Mouse (Mus musculus) midbrain, embryonic 15.5 days (tissue): ENCODE results near the gene Zfp600. TPM values are rescaled to one million over a fixed set of nuclear protein-coding genes. Genes with fewer than 3 reads are reported as not detected.
"Not testable (repeated sequence)": the region's sequence is repeated elsewhere in the genome, so short reads cannot be mapped to it uniquely, and the experiment has no call there.

Experiments used
- ATAC-seq: fragments of 200-750 bp; cut with Nextera tagmentation; replicated peaks from 2 replicates; pipeline ENCODE4 v1.8.0; 2017; ENCODE audit warnings: moderate TSS enrichment
- H3K27ac ChIP-seq: fragments of 300-500 bp; sonication (generic); 2 replicates; pipeline ENCODE4 v1.5.1; 2015; ENCODE audit warnings: mild to moderate bottlenecking, inconsistent platforms
- H3K27me3 ChIP-seq: fragments of 300-500 bp; sonication (generic); replicated peaks from 2 replicates; pipeline ENCODE4 v1.6.1; 2015; ENCODE audit warnings: inconsistent platforms
- H3K36me3 ChIP-seq: fragments of 300-500 bp; sonication (generic); replicated peaks from 2 replicates; pipeline ENCODE4 v1.6.1; 2015; ENCODE audit warnings: inconsistent platforms
- H3K4me1 ChIP-seq: fragments of 300-500 bp; sonication (generic); 2 replicates; pipeline ENCODE4 v1.6.1; 2015; ENCODE audit warnings: inconsistent platforms
- H3K4me2 ChIP-seq: fragments of 300-500 bp; sonication (generic); 2 replicates; pipeline ENCODE4 v1.6.1; 2015; ENCODE audit warnings: inconsistent platforms, mild to moderate bottlenecking, moderate library complexity
- H3K4me3 ChIP-seq: fragments of 300-500 bp; sonication (generic); 2 replicates; pipeline ENCODE4 v1.5.1; 2015; ENCODE audit warnings: mild to moderate bottlenecking, inconsistent platforms
- H3K9ac ChIP-seq: fragments of 300-500 bp; sonication (generic); 2 replicates; pipeline ENCODE4 v1.6.1; 2015; ENCODE audit warnings: mild to moderate bottlenecking, inconsistent platforms
- H3K9me3 ChIP-seq: fragments of 300-500 bp; sonication (generic); 2 replicates; pipeline ENCODE4 v1.6.1; 2016; ENCODE audit warnings: inconsistent platforms
- WGBS: fragments of 180-500 bp; shearing (Covaris S2); methylation state at CpG from one replicate; pipeline ENCODE4 v1.1.7; 2015; ENCODE audit warnings: mixed read lengths; 5-methylcytosine and 5-hydroxymethylcytosine counted together
- polyA plus RNA-seq: library from polyadenylated mRNA; unstranded; fragments of >200 nt; fragmentation: Nextera tagmentation; extraction: Ambion mirVana; gene quantifications from 2 replicates; pipeline ENCODE4 v1.2.1, GENCODE M21; 2015

Zfp600 gene
- not detected in 2 replicates for polyA plus RNA-seq

GRCm38 (mm10) chr4:146156524-146156923, at the start of gene Zfp600:
Zfp600 (plus strand) TSS chr4:146156824.
- H3K9me3 ChIP-seq, H3K4me2 ChIP-seq, H3K9ac ChIP-seq, H3K27me3 ChIP-seq, H3K4me1 ChIP-seq, H3K27ac ChIP-seq, ATAC-seq, H3K4me3 ChIP-seq, H3K36me3 ChIP-seq: not testable (repeated sequence)
- WGBS, result no CpG with 5 or more reads among the region's 6 CpGs

- not testable (repeated sequence) for H3K27ac ChIP-seq, H3K36me3 ChIP-seq, H3K9ac ChIP-seq, ATAC-seq, H3K27me3 ChIP-seq, H3K4me2 ChIP-seq, H3K4me3 ChIP-seq, H3K4me1 ChIP-seq
- peaks cover 11% of the 10 kb centered on the region for H3K9me3 ChIP-seq
- WGBS, result 68% methylated on average over 4 of the region's 4 CpGs
Observed at GRCm38 (mm10) chr4:146162893-146163292, 6.3 kb downstream of the Zfp600 start.

- not testable (repeated sequence) for H3K4me3 ChIP-seq, H3K27me3 ChIP-seq, H3K27ac ChIP-seq, H3K9ac ChIP-seq, ATAC-seq, H3K36me3 ChIP-seq, H3K4me1 ChIP-seq, H3K4me2 ChIP-seq
- H3K9me3 ChIP-seq, result peaks cover 20% of the 10 kb centered on the region
- 77% methylated on average over 3 of the region's 3 CpGs for WGBS
Observed at GRCm38 (mm10) chr4:146167202-146167832, 10.7 kb downstream of the Zfp600 start.

GRCm38 (mm10) chr4:146167879-146168532, 11.4 kb downstream of the Zfp600 start:
- H3K27ac ChIP-seq, H3K36me3 ChIP-seq, H3K27me3 ChIP-seq, H3K4me2 ChIP-seq, H3K9ac ChIP-seq, H3K4me1 ChIP-seq, H3K4me3 ChIP-seq: not testable (repeated sequence)
- peaks cover 20% of the 10 kb centered on the region for H3K9me3 ChIP-seq
- ATAC-seq, result peak; percentile 20; the same call in 1 of the 2 replicates
- WGBS, result 83% methylated on average over 10 of the region's 10 CpGs

GRCm38 (mm10) chr4:146168730-146169215, 12.1 kb downstream of the Zfp600 start:
- H3K9ac ChIP-seq, H3K27ac ChIP-seq, H3K4me2 ChIP-seq, H3K36me3 ChIP-seq, H3K27me3 ChIP-seq, H3K4me1 ChIP-seq, H3K4me3 ChIP-seq: not testable (repeated sequence)
- H3K9me3 ChIP-seq, result peaks cover 26% of the 10 kb centered on the region
- ATAC-seq, result 0 out of 2 replicates have a peak, but pooled peaks have one; percentile 33
- no CpG with 5 or more reads among the region's 2 CpGs for WGBS

- H3K27ac ChIP-seq, H3K4me1 ChIP-seq, H3K27me3 ChIP-seq, H3K4me2 ChIP-seq, H3K9ac ChIP-seq, H3K4me3 ChIP-seq, H3K36me3 ChIP-seq: not testable (repeated sequence)
- 66% methylated on average over 4 of the region's 4 CpGs for WGBS
- peaks cover 20% of the 10 kb centered on the region for H3K9me3 ChIP-seq
- ATAC-seq, result 0 out of 2 replicates have a peak, but pooled peaks have one; percentile 33
Observed at GRCm38 (mm10) chr4:146173378-146174226, 17.0 kb downstream of the Zfp600 start.

GRCm38 (mm10) chr4:146204357-146204756, 47.7 kb downstream of the Zfp600 start:
- H3K9ac ChIP-seq, H3K27ac ChIP-seq, ATAC-seq, H3K4me3 ChIP-seq, H3K9me3 ChIP-seq, H3K4me2 ChIP-seq, H3K27me3 ChIP-seq, H3K36me3 ChIP-seq, H3K4me1 ChIP-seq: not testable (repeated sequence)
- WGBS, result 81% methylated on average over 2 of the region's 2 CpGs

GRCm38 (mm10) chr4:146239252-146240244, 82.9 kb downstream of the Zfp600 start:
- not testable (repeated sequence) for H3K9ac ChIP-seq, H3K27me3 ChIP-seq, H3K4me3 ChIP-seq, H3K4me1 ChIP-seq, H3K36me3 ChIP-seq, H3K9me3 ChIP-seq, H3K4me2 ChIP-seq, H3K27ac ChIP-seq
- WGBS, result 4% methylated on average over 33 of the region's 113 CpGs
- peak; percentile 83 for ATAC-seq

- H3K27ac ChIP-seq, H3K4me1 ChIP-seq, H3K27me3 ChIP-seq, H3K9me3 ChIP-seq, H3K4me3 ChIP-seq, H3K4me2 ChIP-seq, H3K36me3 ChIP-seq, ATAC-seq, H3K9ac ChIP-seq: not testable (repeated sequence)
- WGBS, result 69% methylated on average over 5 of the region's 5 CpGs
Observed at GRCm38 (mm10) chr4:146242119-146242518, 85.5 kb downstream of the Zfp600 start.
